Mouse (Mus musculus) embryonic stem cell, embryonic (primary cell): ENCODE data around the gene Adi1.

Experiments used
- CTCF ChIA-PET, 4 experiments: fragments of 300-600 bp in 2 of 4; fragments of 350-600 bp in 2 of 4; sonication (Branson Sonifier 250); formaldehyde crosslinking; loops; one replicate each; lab custom pipeline; 2022; ENCODE audit warnings: inconsistent platforms in 2 of 4; lab: Charles Lee
- POLR2A ChIA-PET, 4 experiments: fragments of 300-600 bp in 2 of 4; fragments of 350-600 bp in 2 of 4; sonication (Branson Sonifier 250); formaldehyde crosslinking; loops; one replicate each; lab custom pipeline; 2022; ENCODE audit warnings: antibody characterized with exemption in 4 of 4, inconsistent platforms in 1 of 4; lab: Charles Lee

Gene Adi1

DNA sequence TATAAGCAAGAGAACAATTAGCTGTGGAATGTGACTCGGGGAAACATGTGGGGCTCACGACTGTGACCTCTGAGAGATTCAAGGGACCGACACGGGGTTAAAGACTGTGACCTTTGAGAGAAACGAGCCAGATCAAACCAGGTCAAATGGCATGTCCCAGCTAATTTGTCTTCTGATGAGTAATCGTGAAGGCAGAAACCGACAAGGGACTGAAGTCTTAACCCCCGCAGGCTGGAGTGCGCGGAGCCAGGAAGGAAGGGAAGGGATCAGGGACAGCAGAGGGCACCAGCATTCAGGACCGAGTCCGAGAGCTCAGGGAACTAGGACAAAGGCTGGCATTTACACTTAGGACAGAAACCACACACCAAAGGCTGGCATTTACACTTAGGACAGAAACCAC lies 29.4 kb downstream of the Adi1 start:
- ChIA-PET POLR2A (interaction anchor here in 3 of 4 experiments (0.6 to 6.9 kb wide), 22 partner anchors 10 to 113 kb away, joined by 3 to 33 read pairs (median 4); partner anchors contain the start of genes Rps7 (in 2 of the 3), Adi1 (in 1 of the 3), Eipr1 (in 1 of the 3) and Trappc12 (in 1 of the 3)), CTCF (interaction anchor here in 1 of 4 experiments (0.6 kb wide), 1 partner anchor 61 kb away, joined by 3 read pairs; no protein-coding TSS in a partner anchor)

GRCm38 (mm10) chr12:28705204-28705603 lies 30.2 kb downstream of the Adi1 start:
- CTCF ChIA-PET: interaction anchor here in 1 of 4 experiments (0.5 kb wide), 1 partner anchor 16 kb away, joined by 7 read pairs; no protein-coding TSS in a partner anchor

DNA sequence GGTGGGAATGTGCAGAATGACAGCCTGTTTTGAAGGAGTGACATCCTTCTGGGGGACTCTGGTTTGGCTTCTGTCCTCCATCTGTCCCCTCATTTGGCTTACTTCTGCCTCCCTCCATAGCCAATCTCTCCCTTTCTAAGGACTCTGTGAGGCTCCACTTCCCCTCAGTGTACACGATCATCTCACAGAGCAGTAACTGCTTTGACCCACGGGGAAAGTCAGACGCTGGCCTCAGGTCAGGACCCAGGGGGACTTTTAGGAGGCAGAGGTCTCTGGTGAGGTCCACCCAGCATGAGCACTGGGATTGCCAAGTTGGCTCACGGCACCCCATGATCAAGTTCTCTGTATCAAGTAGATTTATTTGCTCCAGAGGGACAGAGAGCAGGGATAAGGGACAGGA lies 33.1 kb downstream of the Adi1 start:
- CTCF ChIA-PET: interaction anchor here in 1 of 4 experiments (1.0 kb wide), 1 partner anchor 28 kb away, joined by 3 read pairs; no protein-coding TSS in a partner anchor
- POLR2A ChIA-PET: interaction anchor here in 1 of 4 experiments (1.0 kb wide), 1 partner anchor 72 kb away, joined by 3 read pairs; the partner anchor contains the start of gene Rps7

More at GRCm38 (mm10) chr12:28705204-28705603, 30.2 kb downstream of the Adi1 start:
- POLR2A ChIA-PET: interaction anchor here in 2 of 4 experiments (0.5 to 6.9 kb wide), 14 partner anchors 9 to 282 kb away, joined by 3 to 33 read pairs (median 3); partner anchors contain the start of genes Adi1 (in 1 of the 2), Rps7 (in 1 of the 2) and Trappc12 (in 1 of the 2)

DNA sequence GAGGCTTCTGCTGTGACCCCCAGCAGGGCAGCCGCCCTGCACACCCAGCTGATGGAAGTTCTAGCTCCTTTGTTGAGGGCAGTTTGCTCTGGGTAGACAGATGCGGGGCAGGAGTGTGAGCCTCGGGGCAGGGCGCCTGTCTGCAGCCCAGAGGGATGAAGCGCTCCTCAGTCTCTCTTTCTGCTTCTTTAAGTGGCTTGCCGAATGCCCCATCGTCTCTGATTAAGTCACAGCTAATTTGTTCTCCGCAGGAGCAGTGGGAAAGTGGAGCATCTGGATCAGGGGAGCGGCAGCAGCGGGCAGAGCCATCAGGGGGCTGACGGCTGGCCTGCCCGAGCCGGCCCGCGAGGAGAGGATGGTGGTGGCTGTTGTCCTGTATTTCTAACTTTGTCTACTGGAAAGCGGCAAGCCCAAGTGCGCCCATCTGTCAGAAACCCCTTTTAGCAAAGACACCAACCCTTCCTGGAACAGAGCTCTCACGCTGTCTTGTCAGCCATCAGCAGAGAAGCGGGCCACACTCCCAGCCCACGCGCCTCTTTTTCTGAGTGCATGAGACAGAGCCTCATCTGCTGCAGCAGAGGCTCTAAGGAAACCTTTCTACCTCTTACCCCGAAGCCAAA lies 35.6 kb downstream of the Adi1 start:
- POLR2A ChIA-PET: interaction anchor here in 3 of 4 experiments (0.6 to 1.7 kb wide), 6 partner anchors 10 to 79 kb away, joined by 3 to 5 read pairs (median 3); no protein-coding TSS in a partner anchor
- CTCF ChIA-PET: interaction anchor here in 3 of 4 experiments (0.9 to 1.4 kb wide), 4 partner anchors 9 to 11 kb away, joined by 3 to 7 read pairs (median 4); no protein-coding TSS in a partner anchor

DNA sequence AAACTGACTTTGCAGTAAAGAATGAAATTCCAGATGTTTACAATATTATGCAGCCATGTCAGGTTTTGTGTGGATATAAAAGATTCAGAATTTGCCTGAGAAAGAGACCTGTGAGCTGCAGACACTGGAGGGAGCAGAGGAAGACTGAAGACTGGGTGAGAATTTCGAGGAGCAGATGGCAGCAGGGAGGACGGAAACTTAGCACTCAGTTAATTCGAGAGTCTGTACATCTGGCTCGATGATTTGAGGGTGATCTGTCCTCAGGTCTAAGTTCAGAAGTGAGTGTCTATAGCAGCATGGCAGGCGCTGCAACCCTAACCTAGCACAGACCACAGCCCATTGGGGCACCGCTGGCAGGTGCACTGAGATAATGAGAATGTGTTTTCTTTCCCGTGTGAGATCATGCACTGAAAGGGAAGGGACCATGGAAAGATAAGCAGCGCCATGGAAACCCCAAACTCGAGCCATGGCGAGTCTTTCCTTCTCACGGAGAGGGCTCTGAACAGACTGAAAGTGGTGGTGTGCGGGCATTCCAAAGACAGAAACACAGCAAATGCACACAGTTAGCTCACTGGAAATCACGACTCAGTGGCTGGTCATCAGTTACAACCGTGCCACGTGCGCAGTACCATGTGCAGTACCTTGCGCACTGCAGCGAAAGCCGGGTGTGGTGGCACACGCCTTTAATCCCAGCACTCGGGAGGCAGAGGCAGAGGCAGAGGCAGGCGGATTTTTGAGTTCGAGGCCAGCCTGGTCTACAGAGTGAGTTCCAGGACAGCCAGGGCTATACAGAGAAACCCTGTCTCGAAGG lies 40.0 kb downstream of the Adi1 start:
- CTCF ChIA-PET: interaction anchor here in 2 of 4 experiments (1.0 to 1.5 kb wide), 3 partner anchors 15 to 126 kb away, joined by 3 to 5 read pairs (median 3); no protein-coding TSS in a partner anchor
- POLR2A ChIA-PET: interaction anchor here in 2 of 4 experiments (1.1 to 1.7 kb wide), 4 partner anchors 10 to 88 kb away, joined by 3 to 6 read pairs (median 3); partner anchors contain the start of gene Eipr1 (in 1 of the 2)

- CTCF ChIA-PET: no interaction called here
These were observed 42.0 kb downstream of the Adi1 start for GRCm38 (mm10) chr12:28717066-28717465.

GRCm38 (mm10) chr12:28718106-28718505 lies 43.1 kb downstream of the Adi1 start:
- ChIA-PET POLR2A (interaction anchor here in 3 of 4 experiments (0.6 to 2.2 kb wide), 9 partner anchors 10 to 375 kb away, joined by 3 to 5 read pairs (median 3); partner anchors contain the start of gene Rps7 (in 1 of the 3)), CTCF (interaction anchor here in 2 of 4 experiments (0.6 to 0.8 kb wide), 2 partner anchors 19 to 769 kb away, joined by 3 to 7 read pairs; no protein-coding TSS in a partner anchor)

More at GRCm38 (mm10) chr12:28717066-28717465, 42.0 kb downstream of the Adi1 start:
- POLR2A ChIA-PET: interaction anchor here in 2 of 4 experiments (0.8 to 1.4 kb wide), 4 partner anchors 11 to 81 kb away, joined by 3 read pairs; partner anchors contain the start of gene Rps7 (in 1 of the 2)

DNA sequence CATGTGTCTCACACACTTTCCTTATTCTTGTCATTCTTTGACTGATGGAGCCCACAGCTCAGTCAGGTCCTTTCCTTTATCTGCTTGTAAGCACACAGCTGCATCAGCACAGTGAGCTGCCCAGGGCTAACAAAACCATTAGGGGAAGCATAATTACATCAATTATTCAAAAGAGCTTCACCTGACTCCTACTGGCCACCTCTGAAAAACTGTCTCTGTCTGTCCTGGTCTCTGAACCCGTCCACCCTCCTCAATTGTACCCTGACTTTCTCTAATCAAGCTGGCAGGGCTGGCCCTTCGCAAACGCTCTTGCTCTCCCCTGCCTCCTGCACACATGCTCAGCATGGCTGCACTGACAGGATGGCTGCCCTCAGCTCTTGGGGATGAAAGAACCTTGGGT lies 49.3 kb downstream of the Adi1 start:
- ChIA-PET CTCF (no interaction called here), POLR2A (interaction anchor here in 2 of 4 experiments (0.9 to 1.2 kb wide), 2 partner anchors 14 to 94 kb away, joined by 3 read pairs; no protein-coding TSS in a partner anchor)

GRCm38 (mm10) chr12:28726204-28726603 lies 51.2 kb downstream of the Adi1 start:
- POLR2A ChIA-PET: interaction anchor here in 3 of 4 experiments (1.0 to 2.0 kb wide), 6 partner anchors 14 to 93 kb away, joined by 3 to 11 read pairs (median 4); partner anchors contain the start of genes Rps7 (in 1 of the 3) and Trappc12 (in 1 of the 3)
- CTCF ChIA-PET: interaction anchor here in 1 of 4 experiments (0.7 kb wide), 1 partner anchor 137 kb away, joined by 4 read pairs; no protein-coding TSS in a partner anchor

DNA sequence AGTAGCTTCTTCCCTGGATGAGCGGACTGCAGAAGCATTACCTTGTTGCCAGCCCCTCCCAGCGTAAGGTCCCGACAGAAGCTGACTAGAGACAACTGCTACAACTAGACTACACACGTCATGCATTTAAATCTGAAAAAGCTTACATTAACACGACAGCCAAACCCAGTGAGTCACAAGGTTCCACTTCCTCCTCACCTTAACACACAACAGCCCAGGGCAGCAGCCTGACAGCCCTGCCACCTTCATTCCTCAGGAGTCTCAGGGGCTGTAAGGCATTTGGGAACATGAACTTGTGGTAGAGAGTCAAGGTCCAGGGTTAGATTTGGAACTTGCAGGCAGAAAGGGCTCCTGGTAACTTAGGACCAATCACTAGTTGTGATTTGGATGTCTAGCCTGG lies 52.0 kb downstream of the Adi1 start:
- ChIA-PET CTCF (no interaction called here), POLR2A (interaction anchor here in 3 of 4 experiments (0.7 to 2.7 kb wide), 11 partner anchors 14 to 94 kb away, joined by 3 to 14 read pairs (median 4); partner anchors contain the start of genes Rps7 (in 2 of the 3), Eipr1 (in 1 of the 3), Rnaseh1 (in 1 of the 3) and Trappc12 (in 1 of the 3))
